Mouse (Mus musculus): ENCODE data around the gene Icos. TPM values are rescaled to one million over a fixed set of nuclear protein-coding genes. Genes with fewer than 3 reads are reported as not detected.

The Icos gene
- polyA plus RNA-seq, 1 experiment from 2014 or later, result 0.08 TPM

- 99% methylated on average over 2 of the region's 2 CpGs for WGBS
- Histone ChIP-seq H3K4me2 (ENCODE audit: low read depth, low read length) (no peak overlapping the region), H3K36me3 (ENCODE audit: control insufficient read depth, insufficient read depth, low read length) (no peaks in the 10 kb centered on the region), H3K27me3 (ENCODE audit: control insufficient read depth, insufficient read depth, low read length) (no peaks in the 10 kb centered on the region), H3K4me1 (ENCODE audit: control insufficient read depth, insufficient read depth, low read length) (no peaks in the 10 kb centered on the region), H3K9me3 (ENCODE audit: control insufficient read depth, low read length) (no peaks in the 10 kb centered on the region), H3K27ac (ENCODE audit: low read depth, low read length) (no peak overlapping the region), H3K9ac (replicated peaks; ENCODE audit: low read depth, low read length) (no peak overlapping the region), H3K4me3 (ENCODE audit: low read depth, low read length) (no peak overlapping the region)
- no peak for ATAC-seq (ENCODE audit: low read depth)
Observed at GRCm38 (mm10) chr1:61006229-61006628, 28.5 kb downstream of the Icos start.

GRCm38 (mm10) chr1:61007516-61007915 is 29.8 kb downstream of the Icos start:
- Histone ChIP-seq H3K4me2 (ENCODE audit: low read depth, low read length) (no peak overlapping the region), H3K9me3 (ENCODE audit: control insufficient read depth, low read length) (no peaks in the 10 kb centered on the region), H3K4me1 (ENCODE audit: control insufficient read depth, insufficient read depth, low read length) (no peaks in the 10 kb centered on the region), H3K9ac (replicated peaks; ENCODE audit: low read depth, low read length) (no peak overlapping the region), H3K36me3 (ENCODE audit: control insufficient read depth, insufficient read depth, low read length) (no peaks in the 10 kb centered on the region), H3K27ac (ENCODE audit: low read depth, low read length) (no peak overlapping the region), H3K27me3 (ENCODE audit: control insufficient read depth, insufficient read depth, low read length) (no peaks in the 10 kb centered on the region), H3K4me3 (ENCODE audit: low read depth, low read length) (no peak overlapping the region)
- ATAC-seq (ENCODE audit: low read depth), result no peak

GRCm38 (mm10) chr1:61016578-61017118 is 38.9 kb downstream of the Icos start:
- Histone ChIP-seq H3K36me3 (ENCODE audit: control insufficient read depth, insufficient read depth, low read length) (no peaks in the 10 kb centered on the region), H3K4me1 (ENCODE audit: control insufficient read depth, insufficient read depth, low read length) (no peaks in the 10 kb centered on the region), H3K9ac (replicated peaks; ENCODE audit: low read depth, low read length) (no peak overlapping the region), H3K9me3 (ENCODE audit: control insufficient read depth, low read length) (no peaks in the 10 kb centered on the region), H3K4me2 (ENCODE audit: low read depth, low read length) (no peak overlapping the region), H3K4me3 (ENCODE audit: low read depth, low read length) (no peak overlapping the region), H3K27ac (ENCODE audit: low read depth, low read length) (no peak overlapping the region), H3K27me3 (ENCODE audit: control insufficient read depth, insufficient read depth, low read length) (no peaks in the 10 kb centered on the region)
- ATAC-seq (ENCODE audit: low read depth), result no peak
- 83% methylated on average over 1 of the region's 1 CpGs for WGBS

GRCm38 (mm10) chr1:61026712-61027111 is 49.0 kb downstream of the Icos start:
- no peak overlapping the region for H3K9ac ChIP-seq (replicated peaks; ENCODE audit: low read depth, low read length)
- H3K27me3 ChIP-seq (ENCODE audit: control insufficient read depth, insufficient read depth, low read length), result no peaks in the 10 kb centered on the region
- 89% methylated on average over 5 of the region's 5 CpGs for WGBS
- ATAC-seq (ENCODE audit: low read depth), result no peak
- H3K4me2 ChIP-seq (ENCODE audit: low read depth, low read length), result no peak overlapping the region
- no peak overlapping the region for H3K27ac ChIP-seq (ENCODE audit: low read depth, low read length)
- H3K9me3 ChIP-seq (ENCODE audit: control insufficient read depth, low read length), result no peaks in the 10 kb centered on the region
- no peaks in the 10 kb centered on the region for H3K36me3 ChIP-seq (ENCODE audit: control insufficient read depth, insufficient read depth, low read length)
- no peaks in the 10 kb centered on the region for H3K4me1 ChIP-seq (ENCODE audit: control insufficient read depth, insufficient read depth, low read length)
- H3K4me3 ChIP-seq (ENCODE audit: low read depth, low read length), result no peak overlapping the region

- no peaks in the 10 kb centered on the region for H3K36me3 ChIP-seq (ENCODE audit: control insufficient read depth, insufficient read depth, low read length)
- no peak overlapping the region for H3K9ac ChIP-seq (replicated peaks; ENCODE audit: low read depth, low read length)
- no peaks in the 10 kb centered on the region for H3K27me3 ChIP-seq (ENCODE audit: control insufficient read depth, insufficient read depth, low read length)
- WGBS, result 97% methylated on average over 3 of the region's 3 CpGs
- H3K4me2 ChIP-seq (ENCODE audit: low read depth, low read length), result no peak overlapping the region
- H3K9me3 ChIP-seq (ENCODE audit: control insufficient read depth, low read length), result no peaks in the 10 kb centered on the region
- no peak overlapping the region for H3K27ac ChIP-seq (ENCODE audit: low read depth, low read length)
- H3K4me1 ChIP-seq (ENCODE audit: control insufficient read depth, insufficient read depth, low read length), result no peaks in the 10 kb centered on the region
- no peak for ATAC-seq (ENCODE audit: low read depth)
- H3K4me3 ChIP-seq (ENCODE audit: low read depth, low read length), result no peak overlapping the region
Observed at GRCm38 (mm10) chr1:61027519-61027918, 49.8 kb downstream of the Icos start.

- Histone ChIP-seq H3K4me2 (ENCODE audit: low read depth, low read length) (no peak overlapping the region), H3K36me3 (ENCODE audit: control insufficient read depth, insufficient read depth, low read length) (no peaks in the 10 kb centered on the region), H3K4me1 (ENCODE audit: control insufficient read depth, insufficient read depth, low read length) (no peaks in the 10 kb centered on the region), H3K9me3 (ENCODE audit: control insufficient read depth, low read length) (no peaks in the 10 kb centered on the region), H3K4me3 (ENCODE audit: low read depth, low read length) (no peak overlapping the region), H3K27me3 (ENCODE audit: control insufficient read depth, insufficient read depth, low read length) (no peaks in the 10 kb centered on the region), H3K27ac (ENCODE audit: low read depth, low read length) (no peak overlapping the region), H3K9ac (replicated peaks; ENCODE audit: low read depth, low read length) (no peak overlapping the region)
- WGBS, result 37% methylated on average over 1 of the region's 1 CpGs
- ATAC-seq (ENCODE audit: low read depth), result no peak
Observed at GRCm38 (mm10) chr1:61029919-61030318, 52.2 kb downstream of the Icos start.

- ATAC-seq (ENCODE audit: low read depth), result no peak
- no peaks in the 10 kb centered on the region for H3K4me1 ChIP-seq (ENCODE audit: control insufficient read depth, insufficient read depth, low read length)
- H3K9me3 ChIP-seq (ENCODE audit: control insufficient read depth, low read length), result no peaks in the 10 kb centered on the region
- no peak overlapping the region for H3K4me2 ChIP-seq (ENCODE audit: low read depth, low read length)
- H3K27me3 ChIP-seq (ENCODE audit: control insufficient read depth, insufficient read depth, low read length), result no peaks in the 10 kb centered on the region
- no peaks in the 10 kb centered on the region for H3K36me3 ChIP-seq (ENCODE audit: control insufficient read depth, insufficient read depth, low read length)
- no peak overlapping the region for H3K4me3 ChIP-seq (ENCODE audit: low read depth, low read length)
- H3K9ac ChIP-seq (replicated peaks; ENCODE audit: low read depth, low read length), result no peak overlapping the region
- H3K27ac ChIP-seq (ENCODE audit: low read depth, low read length), result no peak overlapping the region
Observed at GRCm38 (mm10) chr1:61030532-61030931, 52.8 kb downstream of the Icos start.

- no peak overlapping the region for H3K27ac ChIP-seq (ENCODE audit: low read depth, low read length)
- no peaks in the 10 kb centered on the region for H3K27me3 ChIP-seq (ENCODE audit: control insufficient read depth, insufficient read depth, low read length)
- H3K4me1 ChIP-seq (ENCODE audit: control insufficient read depth, insufficient read depth, low read length), result no peaks in the 10 kb centered on the region
- WGBS, result 85% methylated on average over 1 of the region's 1 CpGs
- no peaks in the 10 kb centered on the region for H3K9me3 ChIP-seq (ENCODE audit: control insufficient read depth, low read length)
- no peak overlapping the region for H3K4me3 ChIP-seq (ENCODE audit: low read depth, low read length)
- ATAC-seq (ENCODE audit: low read depth), result no peak
- no peak overlapping the region for H3K9ac ChIP-seq (replicated peaks; ENCODE audit: low read depth, low read length)
- no peak overlapping the region for H3K4me2 ChIP-seq (ENCODE audit: low read depth, low read length)
- no peaks in the 10 kb centered on the region for H3K36me3 ChIP-seq (ENCODE audit: control insufficient read depth, insufficient read depth, low read length)
Observed at GRCm38 (mm10) chr1:61035270-61035669, 57.5 kb downstream of the Icos start.

GRCm38 (mm10) chr1:61038223-61038622 is 60.5 kb downstream of the Icos start:
- Histone ChIP-seq H3K4me1 (ENCODE audit: control insufficient read depth, insufficient read depth, low read length) (no peaks in the 10 kb centered on the region), H3K4me2 (ENCODE audit: low read depth, low read length) (no peak overlapping the region), H3K9ac (replicated peaks; ENCODE audit: low read depth, low read length) (no peak overlapping the region), H3K36me3 (ENCODE audit: control insufficient read depth, insufficient read depth, low read length) (no peaks in the 10 kb centered on the region), H3K27ac (ENCODE audit: low read depth, low read length) (no peak overlapping the region), H3K27me3 (ENCODE audit: control insufficient read depth, insufficient read depth, low read length) (no peaks in the 10 kb centered on the region), H3K4me3 (ENCODE audit: low read depth, low read length) (no peak overlapping the region), H3K9me3 (ENCODE audit: control insufficient read depth, low read length) (no peaks in the 10 kb centered on the region)
- 79% methylated on average over 4 of the region's 4 CpGs for WGBS
- no peak for ATAC-seq (ENCODE audit: low read depth)

- Histone ChIP-seq H3K9ac (replicated peaks; ENCODE audit: low read depth, low read length) (no peak overlapping the region), H3K36me3 (ENCODE audit: control insufficient read depth, insufficient read depth, low read length) (no peaks in the 10 kb centered on the region), H3K9me3 (ENCODE audit: control insufficient read depth, low read length) (no peaks in the 10 kb centered on the region), H3K4me2 (ENCODE audit: low read depth, low read length) (no peak overlapping the region), H3K27ac (ENCODE audit: low read depth, low read length) (no peak overlapping the region), H3K27me3 (ENCODE audit: control insufficient read depth, insufficient read depth, low read length) (no peaks in the 10 kb centered on the region), H3K4me3 (ENCODE audit: low read depth, low read length) (no peak overlapping the region), H3K4me1 (ENCODE audit: control insufficient read depth, insufficient read depth, low read length) (no peaks in the 10 kb centered on the region)
- WGBS, result 78% methylated on average over 4 of the region's 4 CpGs
- ATAC-seq (ENCODE audit: low read depth), result no peak
Observed at GRCm38 (mm10) chr1:61039310-61039709, 61.6 kb downstream of the Icos start.

Data from neural tube, embryonic 14.5 days (tissue).